Mouse (Mus musculus) liver, embryonic 12.5 days (tissue): ENCODE data around the gene Dpp6. TPM values are rescaled to one million over a fixed set of nuclear protein-coding genes. Genes with fewer than 3 reads are reported as not detected.

Experiments used
- ATAC-seq: fragments of 200-750 bp; cut with Nextera tagmentation; 2 replicates; pipeline ENCODE4 v1.8.0; 2017; ENCODE audit warnings: moderate number of reproducible peaks, mild to moderate bottlenecking, moderate library complexity
- H3K27ac ChIP-seq: fragments of 300-500 bp; sonication (generic); 2 replicates; pipeline ENCODE4 v1.5.1; 2016; ENCODE audit warnings: mild to moderate bottlenecking
- H3K27me3 ChIP-seq: fragments of 300-500 bp; sonication (generic); replicated peaks from 2 replicates; pipeline ENCODE4 v1.6.1; 2016; ENCODE audit warnings: mild to moderate bottlenecking, moderate library complexity
- H3K36me3 ChIP-seq: fragments of 300-500 bp; sonication (generic); 2 replicates; pipeline ENCODE4 v1.6.1; 2016; ENCODE audit warnings: mild to moderate bottlenecking, moderate library complexity
- H3K4me1 ChIP-seq: fragments of 300-500 bp; sonication (generic); 2 replicates; pipeline ENCODE4 v1.6.1; 2016
- H3K4me2 ChIP-seq: fragments of 300-500 bp; sonication (generic); 2 replicates; pipeline ENCODE4 v1.6.1; 2016; ENCODE audit warnings: mild to moderate bottlenecking, moderate library complexity
- H3K4me3 ChIP-seq: fragments of 300-500 bp; sonication (generic); 2 replicates; pipeline ENCODE4 v1.5.1; 2016; ENCODE audit warnings: mild to moderate bottlenecking, moderate library complexity
- H3K9ac ChIP-seq: fragments of 300-500 bp; sonication (generic); 2 replicates; pipeline ENCODE4 v1.6.1; 2016; ENCODE audit warnings: mild to moderate bottlenecking, moderate library complexity
- H3K9me3 ChIP-seq: fragments of 300-500 bp; sonication (generic); replicated peaks from 2 replicates; pipeline ENCODE4 v1.6.1; 2016; ENCODE audit warnings: mild to moderate bottlenecking, moderate library complexity
- WGBS: fragments of 180-500 bp; shearing (Covaris S2); methylation state at CpG from one replicate; pipeline ENCODE4 v1.1.7; 2016; ENCODE audit not compliant: insufficient replicate concordance; 5-methylcytosine and 5-hydroxymethylcytosine counted together
- polyA plus RNA-seq: library from polyadenylated mRNA; unstranded; fragments of >200 nt; fragmentation: Nextera tagmentation; extraction: Ambion mirVana; gene quantifications from 2 replicates; pipeline ENCODE4 v1.2.1, GENCODE M21; 2016

Gene Dpp6
- polyA plus RNA-seq, 1 experiment from 2014 or later, result 0.67 TPM

DNA sequence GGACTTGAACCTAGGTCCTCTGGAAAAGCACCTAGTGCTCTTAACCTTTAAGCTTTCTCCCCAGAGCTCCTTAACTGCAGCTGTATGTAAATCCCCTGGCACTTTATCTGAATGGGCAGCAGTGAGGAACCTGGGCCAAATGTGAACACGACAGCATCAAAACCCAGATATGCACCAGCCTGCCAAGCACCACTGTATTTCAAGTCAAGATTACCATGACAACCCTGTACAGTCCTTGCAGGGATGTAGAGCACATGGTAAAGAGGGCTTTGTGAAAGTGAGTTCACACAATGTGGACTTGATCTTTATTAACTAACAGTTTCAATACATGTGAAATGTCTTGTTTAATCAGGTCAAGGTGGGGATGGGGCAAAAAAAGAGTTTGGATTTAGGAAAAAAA, 162.3 kb downstream of the Dpp6 start:
- no peak overlapping the region for H3K27ac ChIP-seq
- no peak for ATAC-seq
- 69% methylated on average over 1 of the region's 1 CpGs for WGBS

GRCm38 (mm10) chr5:26979755-26980154, 162.8 kb downstream of the Dpp6 start:
- Histone ChIP-seq H3K4me3 (no peak overlapping the region), H3K27me3 (no peaks in the 10 kb centered on the region), H3K4me2 (no peak overlapping the region), H3K4me1 (no peaks in the 10 kb centered on the region), H3K9ac (no peak overlapping the region), H3K36me3 (no peaks in the 10 kb centered on the region), H3K27ac (no peak overlapping the region), H3K9me3 (no peaks in the 10 kb centered on the region)
- 60% methylated on average over 3 of the region's 3 CpGs for WGBS
- ATAC-seq, result no peak

More for the DNA sequence above, 162.3 kb downstream of the Dpp6 start:
- Histone ChIP-seq H3K27me3 (no peaks in the 10 kb centered on the region), H3K4me1 (no peaks in the 10 kb centered on the region), H3K4me2 (no peak overlapping the region), H3K36me3 (no peaks in the 10 kb centered on the region), H3K4me3 (no peak overlapping the region), H3K9ac (no peak overlapping the region), H3K9me3 (no peaks in the 10 kb centered on the region)

- H3K4me2 ChIP-seq, result no peak overlapping the region
- H3K9ac ChIP-seq, result no peak overlapping the region
- no peaks in the 10 kb centered on the region for H3K4me1 ChIP-seq
- ATAC-seq, result no peak
- H3K36me3 ChIP-seq, result no peaks in the 10 kb centered on the region
- H3K27me3 ChIP-seq, result no peaks in the 10 kb centered on the region
- H3K27ac ChIP-seq, result no peak overlapping the region
- no peak overlapping the region for H3K4me3 ChIP-seq
- 0% methylated on average over 1 of the region's 1 CpGs for WGBS
- no peaks in the 10 kb centered on the region for H3K9me3 ChIP-seq
Observed at GRCm38 (mm10) chr5:26985114-26985513, 168.1 kb downstream of the Dpp6 start.

GRCm38 (mm10) chr5:26991587-26991986, 174.6 kb downstream of the Dpp6 start:
- no peak overlapping the region for H3K4me2 ChIP-seq
- no peak overlapping the region for H3K27ac ChIP-seq
- H3K36me3 ChIP-seq, result no peaks in the 10 kb centered on the region
- H3K27me3 ChIP-seq, result no peaks in the 10 kb centered on the region
- H3K4me1 ChIP-seq, result no peaks in the 10 kb centered on the region
- 21% methylated on average over 2 of the region's 2 CpGs for WGBS
- H3K9me3 ChIP-seq, result no peaks in the 10 kb centered on the region
- H3K9ac ChIP-seq, result no peak overlapping the region
- H3K4me3 ChIP-seq, result no peak overlapping the region
- ATAC-seq, result no peak

GRCm38 (mm10) chr5:27003537-27003936, 186.5 kb downstream of the Dpp6 start:
- Histone ChIP-seq H3K9me3 (no peaks in the 10 kb centered on the region), H3K4me2 (no peak overlapping the region), H3K36me3 (no peaks in the 10 kb centered on the region), H3K27ac (no peak overlapping the region), H3K9ac (no peak overlapping the region), H3K27me3 (no peaks in the 10 kb centered on the region), H3K4me1 (no peaks in the 10 kb centered on the region), H3K4me3 (no peak overlapping the region)
- ATAC-seq, result no peak
- 75% methylated on average over 7 of the region's 7 CpGs for WGBS

DNA sequence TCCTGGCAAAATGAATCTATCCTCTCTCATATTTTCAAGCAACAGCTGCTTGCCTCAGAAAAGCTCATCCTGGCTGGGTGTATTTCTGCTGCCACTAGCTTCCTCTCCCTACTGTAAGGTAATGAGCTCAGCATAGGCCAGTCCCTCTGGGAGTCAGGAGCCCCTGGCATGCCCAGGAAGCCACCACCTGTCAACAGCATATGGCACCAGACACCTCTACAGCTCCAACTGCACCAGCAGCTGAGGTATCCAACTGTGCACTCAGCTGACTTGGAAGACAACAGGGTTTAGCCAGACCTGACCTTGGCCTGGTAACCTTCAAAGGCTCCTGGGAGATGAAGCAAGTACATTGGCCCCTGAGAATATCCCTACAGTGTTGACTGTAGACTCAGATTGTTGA, 192.2 kb downstream of the Dpp6 start:
- ATAC-seq, result no peak
- H3K4me3 ChIP-seq, result no peak overlapping the region
- no peaks in the 10 kb centered on the region for H3K27me3 ChIP-seq
- H3K27ac ChIP-seq, result no peak overlapping the region
- no peak overlapping the region for H3K4me2 ChIP-seq
- no peaks in the 10 kb centered on the region for H3K4me1 ChIP-seq
- H3K36me3 ChIP-seq, result no peaks in the 10 kb centered on the region
- no peak overlapping the region for H3K9ac ChIP-seq
- no peaks in the 10 kb centered on the region for H3K9me3 ChIP-seq

DNA sequence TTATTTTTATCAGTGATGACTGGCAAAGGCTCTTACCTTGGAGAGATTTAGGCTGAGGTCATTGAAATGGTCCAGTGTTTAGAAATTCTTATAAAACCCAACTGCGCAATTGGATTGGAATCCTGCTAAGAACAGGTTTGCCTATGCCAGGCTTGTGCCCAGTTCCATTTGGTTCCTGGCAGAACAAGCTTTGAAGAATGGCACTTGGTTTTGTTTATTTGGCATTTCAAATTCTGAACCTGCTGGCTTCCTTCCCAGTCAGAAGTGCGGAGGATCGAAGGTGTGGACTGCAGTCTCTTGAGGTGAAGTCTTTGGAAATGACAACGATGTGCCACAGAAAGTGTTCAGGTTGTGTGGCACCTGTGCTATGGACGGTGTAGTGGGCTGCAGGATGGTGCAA, 193.6 kb downstream of the Dpp6 start:
- Histone ChIP-seq H3K36me3 (no peaks in the 10 kb centered on the region), H3K27ac (no peak overlapping the region), H3K9me3 (no peaks in the 10 kb centered on the region), H3K4me3 (no peak overlapping the region), H3K4me1 (no peaks in the 10 kb centered on the region), H3K27me3 (no peaks in the 10 kb centered on the region), H3K4me2 (no peak overlapping the region), H3K9ac (no peak overlapping the region)
- ATAC-seq, result no peak
- WGBS, result 74% methylated on average over 5 of the region's 5 CpGs

DNA sequence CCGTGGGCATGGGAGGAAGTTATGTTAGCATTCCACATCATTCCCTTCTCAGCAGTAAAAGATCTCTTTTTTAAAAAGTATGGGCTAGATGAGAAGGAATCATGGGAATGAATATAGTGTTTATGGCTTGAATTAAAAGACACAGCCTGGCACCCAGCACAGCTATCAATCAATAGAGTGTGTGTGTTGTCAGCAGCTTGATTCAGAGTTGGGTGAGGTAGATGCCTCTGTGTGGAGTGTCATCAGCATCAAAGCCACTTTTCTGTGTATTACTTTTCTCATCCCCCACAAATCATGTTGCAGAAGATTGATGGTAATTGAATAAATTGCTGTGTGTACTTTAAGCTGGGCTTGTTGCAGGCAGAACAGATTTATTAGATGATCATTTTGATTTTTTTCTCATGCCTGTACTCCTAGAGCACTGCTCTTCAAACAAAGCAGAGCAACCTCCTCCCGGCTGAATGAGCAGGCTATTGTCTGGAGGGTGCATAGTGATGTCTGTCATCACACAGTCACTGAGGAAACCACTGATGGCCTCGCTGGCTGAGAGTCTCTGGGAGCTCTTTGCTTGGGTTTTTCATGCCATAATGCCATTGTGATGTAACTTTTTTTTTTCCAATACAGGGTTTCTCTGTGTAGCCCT, 201.4 kb downstream of the Dpp6 start:
- no peaks in the 10 kb centered on the region for H3K9me3 ChIP-seq
- no peak overlapping the region for H3K4me3 ChIP-seq
- no peaks in the 10 kb centered on the region for H3K27me3 ChIP-seq
- 52% methylated on average over 3 of the region's 3 CpGs for WGBS
- no peaks in the 10 kb centered on the region for H3K4me1 ChIP-seq
- no peaks in the 10 kb centered on the region for H3K36me3 ChIP-seq
- no peak overlapping the region for H3K4me2 ChIP-seq
- ATAC-seq, result no peak
- H3K27ac ChIP-seq, result no peak overlapping the region
- H3K9ac ChIP-seq, result no peak overlapping the region

DNA sequence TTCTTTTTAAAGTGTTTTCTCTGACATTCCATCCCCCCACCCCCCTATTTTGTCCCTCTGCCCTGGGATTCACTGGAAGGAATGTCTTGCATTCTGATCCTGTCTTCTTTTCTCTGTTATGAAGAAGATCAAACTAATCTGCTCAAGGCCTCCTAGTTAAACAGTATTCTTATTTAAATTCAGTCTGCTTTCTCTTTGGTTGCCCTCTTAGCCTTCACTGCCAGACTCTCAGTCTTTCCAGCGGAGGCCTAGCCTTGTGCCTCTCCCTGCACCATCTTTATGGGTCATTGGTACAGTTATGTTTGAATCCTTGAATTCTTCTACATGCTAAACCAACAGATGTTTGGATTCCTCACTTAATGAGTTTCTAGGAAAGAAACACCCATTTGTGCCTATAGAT, 211.6 kb downstream of the Dpp6 start:
- no peaks in the 10 kb centered on the region for H3K4me1 ChIP-seq
- no peak overlapping the region for H3K27ac ChIP-seq
- no peak overlapping the region for H3K4me2 ChIP-seq
- H3K27me3 ChIP-seq, result no peaks in the 10 kb centered on the region
- WGBS, result 46% methylated on average over 1 of the region's 1 CpGs
- no peaks in the 10 kb centered on the region for H3K36me3 ChIP-seq
- ATAC-seq, result no peak
- no peak overlapping the region for H3K9ac ChIP-seq
- H3K9me3 ChIP-seq, result no peaks in the 10 kb centered on the region
- H3K4me3 ChIP-seq, result no peak overlapping the region

- 5% methylated on average over 5 of the region's 5 CpGs for WGBS
- no peak overlapping the region for H3K9ac ChIP-seq
- no peaks in the 10 kb centered on the region for H3K9me3 ChIP-seq
- no peaks in the 10 kb centered on the region for H3K27me3 ChIP-seq
- H3K4me2 ChIP-seq, result no peak overlapping the region
- H3K27ac ChIP-seq, result no peak overlapping the region
- no peak overlapping the region for H3K4me3 ChIP-seq
- no peak for ATAC-seq
- H3K4me1 ChIP-seq, result no peaks in the 10 kb centered on the region
- H3K36me3 ChIP-seq, result no peaks in the 10 kb centered on the region
Observed at GRCm38 (mm10) chr5:27029784-27030183, 212.8 kb downstream of the Dpp6 start.

DNA sequence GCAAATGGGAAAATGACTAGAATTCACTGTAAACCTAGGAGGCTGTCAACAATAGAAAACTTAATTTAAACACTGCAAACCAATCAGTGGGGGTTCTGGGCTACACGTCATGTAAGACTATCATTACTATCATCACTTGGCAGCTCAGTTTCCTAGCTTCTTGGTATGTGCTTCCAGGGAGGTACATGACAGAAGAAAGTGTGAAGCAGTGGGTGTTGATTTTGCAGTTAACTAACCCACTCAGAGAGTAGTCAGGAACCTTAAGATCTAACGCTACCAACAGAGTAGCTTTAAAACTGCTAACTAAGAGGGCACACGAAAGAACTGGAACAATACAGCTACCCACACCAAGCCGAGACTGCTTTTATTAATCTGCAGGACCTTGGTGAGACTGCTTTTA, 217.9 kb downstream of the Dpp6 start:
- Histone ChIP-seq H3K4me1 (no peaks in the 10 kb centered on the region), H3K27me3 (no peaks in the 10 kb centered on the region), H3K9ac (no peak overlapping the region), H3K4me2 (no peak overlapping the region), H3K36me3 (no peaks in the 10 kb centered on the region), H3K27ac (no peak overlapping the region), H3K9me3 (no peaks in the 10 kb centered on the region), H3K4me3 (no peak overlapping the region)
- WGBS, result 47% methylated on average over 4 of the region's 4 CpGs
- ATAC-seq, result no peak

DNA sequence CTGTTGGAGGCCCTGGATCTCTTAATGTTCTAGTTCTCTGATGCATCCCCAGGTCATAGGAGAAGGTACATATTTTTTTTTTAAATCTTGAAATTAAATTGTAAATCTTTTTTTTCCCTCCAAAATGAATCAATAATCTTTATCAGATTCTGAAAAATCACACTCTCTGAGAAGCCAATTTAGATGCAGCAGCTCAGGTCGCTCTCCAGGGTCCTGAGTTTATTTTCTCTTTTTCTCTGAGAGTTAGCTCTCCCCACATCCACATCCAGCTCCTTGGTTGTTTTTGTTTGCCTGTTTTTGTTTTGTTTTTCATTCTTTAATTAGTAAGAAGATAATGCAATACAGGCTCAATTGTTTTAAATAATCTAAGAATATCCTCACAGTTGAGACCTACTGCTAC, 218.3 kb downstream of the Dpp6 start:
- Histone ChIP-seq H3K9me3 (no peaks in the 10 kb centered on the region), H3K27ac (no peak overlapping the region), H3K4me2 (no peak overlapping the region), H3K36me3 (no peaks in the 10 kb centered on the region), H3K4me3 (no peak overlapping the region), H3K27me3 (no peaks in the 10 kb centered on the region), H3K9ac (no peak overlapping the region), H3K4me1 (no peaks in the 10 kb centered on the region)
- ATAC-seq, result no peak
- WGBS, result 29% methylated on average over 1 of the region's 1 CpGs

- Histone ChIP-seq H3K4me1 (no peaks in the 10 kb centered on the region), H3K9ac (no peak overlapping the region), H3K4me2 (no peak overlapping the region), H3K36me3 (no peaks in the 10 kb centered on the region), H3K27me3 (no peaks in the 10 kb centered on the region), H3K27ac (no peak overlapping the region), H3K9me3 (no peaks in the 10 kb centered on the region), H3K4me3 (no peak overlapping the region)
- ATAC-seq, result no peak
- WGBS, result 19% methylated on average over 2 of the region's 2 CpGs
Observed at GRCm38 (mm10) chr5:27035891-27036290, 218.9 kb downstream of the Dpp6 start.
